Mouse (Mus musculus): ENCODE results near the gene Rhbdl2.

DNA sequence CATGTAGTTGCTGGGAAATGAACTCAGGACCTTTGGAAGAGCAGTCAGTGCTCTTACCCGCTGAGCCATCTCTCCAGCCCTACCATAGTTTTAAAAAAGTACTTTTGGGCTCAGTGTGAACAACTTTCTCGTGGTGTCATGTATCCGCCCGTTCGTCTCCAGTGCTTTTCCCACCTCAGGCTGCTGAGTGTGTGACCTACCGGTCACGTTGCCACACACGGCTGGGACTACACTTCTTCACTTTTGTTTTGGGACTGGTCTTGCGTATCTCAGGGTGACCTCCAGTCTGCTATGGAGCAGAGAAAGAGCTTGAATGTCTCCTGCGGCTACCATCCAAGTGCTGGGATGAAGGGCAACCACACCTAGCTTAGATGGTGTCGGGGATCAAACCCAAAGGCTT is 20.6 kb downstream of the Rhbdl2 start:
- TF ChIP-seq CTCF (IDR thresholded peaks at IDR 0.05; ENCODE audit: low read depth, low read length) (no peak), GATA1 (IDR thresholded peaks at IDR 0.05; ENCODE audit: borderline replicate concordance, low read length) (no peak)
